8 mouse cellular contexts compared by ENCODE assay signal in genomic region chr10:75883232-75883552, GRCm38 (mm10). TPM values are rescaled to one million over a fixed set of nuclear protein-coding genes. Genes with fewer than 3 reads are reported as not detected.
DNase-seq lines count a peak whose midpoint lies in the region; ATAC-seq and TF ChIP-seq lines count a peak whose summit lies in the region.

No protein-coding gene starts in this region.

- TF ChIP-seq POLR2A in brain, embryonic 14.5 days (IDR thresholded peaks at IDR 0.05; ENCODE audit: borderline replicate concordance, extremely low read depth, insufficient read depth, insufficient read length, poor library complexity, severe bottlenecking): no peak

- no peaks in the 10 kb centered on the region for H3K9me3 ChIP-seq in forebrain, embryonic 10.5 days
- no peaks in the 10 kb centered on the region for H3K9me3 ChIP-seq in heart, embryonic 14.5 days (ENCODE audit: control insufficient read depth, low read length)
- H3K9me3 ChIP-seq in liver, embryonic 13.5 days (replicated peaks): no peaks in the 10 kb centered on the region
- H3K9me3 ChIP-seq in neural tube, embryonic 12.5 days: no peaks in the 10 kb centered on the region

- H3K9ac ChIP-seq in heart, embryonic 14.5 days (ENCODE audit: low read length): 0 out of 2 replicates have a peak overlapping the region, but pooled peaks have one; percentile 12
- no peak overlapping the region for H3K9ac ChIP-seq in liver, embryonic 13.5 days
- H3K9ac ChIP-seq in neural tube, embryonic 12.5 days: no peak overlapping the region

- H3K36me3 ChIP-seq in C2C12 (ENCODE audit: control insufficient read depth, insufficient read depth): no peaks in the 10 kb centered on the region
- no peaks in the 10 kb centered on the region for H3K36me3 ChIP-seq in forebrain, embryonic 10.5 days (replicated peaks)
- no peaks in the 10 kb centered on the region for H3K36me3 ChIP-seq in heart, embryonic 14.5 days (ENCODE audit: control insufficient read depth, insufficient read depth, low read length)
- no peaks in the 10 kb centered on the region for H3K36me3 ChIP-seq in liver, embryonic 13.5 days
- H3K36me3 ChIP-seq in neural tube, embryonic 12.5 days: no peaks in the 10 kb centered on the region

- H3K79me3 ChIP-seq in C2C12 (ENCODE audit: low read depth): no peaks in the 10 kb centered on the region

- ATAC-seq in heart, embryonic 14.5 days (ENCODE audit: insufficient number of reproducible peaks, insufficient read depth, low FRiP score, low read depth): no peak; the same call in 1 of the 2 replicates
- peak; percentile 69 for ATAC-seq in liver, embryonic 13.5 days (ENCODE audit: low read depth)
- peak; percentile 64 for ATAC-seq in neural tube, embryonic 12.5 days (ENCODE audit: low FRiP score, low read depth)

- WGBS in forebrain, embryonic 10.5 days: 1% methylated on average over 10 of the region's 10 CpGs
- WGBS in heart, embryonic 14.5 days: 1% methylated on average over 10 of the region's 10 CpGs
- 1% methylated on average over 10 of the region's 10 CpGs for WGBS in liver, embryonic 13.5 days (ENCODE audit: insufficient replicate concordance)
- WGBS in neural tube, embryonic 12.5 days: 1% methylated on average over 10 of the region's 10 CpGs

- H3K4me2 ChIP-seq in heart, embryonic 14.5 days (ENCODE audit: low read length): peak overlapping the region; percentile 33
- H3K4me2 ChIP-seq in liver, embryonic 13.5 days: peak overlapping the region; percentile 17
- H3K4me2 ChIP-seq in neural tube, embryonic 12.5 days (replicated peaks): peak overlapping the region; percentile 41

- peak; percentile 59 for TF ChIP-seq CTCF in C2C12 (IDR thresholded peaks at IDR 0.05; ENCODE audit: control insufficient read depth, insufficient read depth, insufficient read length)
- TF ChIP-seq CTCF in brain, embryonic 14.5 days (IDR thresholded peaks at IDR 0.05; ENCODE audit: borderline replicate concordance, extremely low read depth, insufficient read depth, insufficient read length): peak; percentile 54; the same call in 1 of the 2 replicates

- H3K4me3 ChIP-seq in C2C12 (ENCODE audit: insufficient read depth, poor library complexity, severe bottlenecking): no peak overlapping the region
- peak overlapping the region; percentile 33 for H3K4me3 ChIP-seq in forebrain, embryonic 10.5 days
- no peak overlapping the region; a peak in 1 of 4 replicates for H3K4me3 ChIP-seq in heart, embryonic 14.5 days (ENCODE audit: control insufficient read depth in 1 of 2, insufficient read depth in 1 of 2, low read depth in 1 of 2, low read length in 2 of 2)
- H3K4me3 ChIP-seq in liver, embryonic 13.5 days (replicated peaks): no peak overlapping the region
- H3K4me3 ChIP-seq in neural tube, embryonic 12.5 days: no peak overlapping the region

- peaks cover 32% of the 10 kb centered on the region for H3K4me1 ChIP-seq in forebrain, embryonic 10.5 days
- peaks cover 0 to 2% of the 10 kb centered on the region in 2 experiments; a peak in 1 of 4 replicates for H3K4me1 ChIP-seq in heart, embryonic 14.5 days (ENCODE audit: control insufficient read depth in 2 of 2, insufficient read depth in 2 of 2, low read length in 2 of 2)
- H3K4me1 ChIP-seq in liver, embryonic 13.5 days (replicated peaks): no peaks in the 10 kb centered on the region
- no peaks in the 10 kb centered on the region for H3K4me1 ChIP-seq in neural tube, embryonic 12.5 days

- peak overlapping the region; percentile 66 for H3K27ac ChIP-seq in forebrain, embryonic 10.5 days
- no peak overlapping the region for H3K27ac ChIP-seq in heart, embryonic 14.5 days (replicated peaks in 1 of 2; ENCODE audit: control insufficient read depth in 1 of 2, insufficient read depth in 1 of 2, low read depth in 2 of 2, low read length in 2 of 2)
- no peak overlapping the region for H3K27ac ChIP-seq in liver, embryonic 13.5 days
- no peak overlapping the region for H3K27ac ChIP-seq in neural tube, embryonic 12.5 days

- H3ac ChIP-seq in C2C12 (ENCODE audit: control insufficient read depth, insufficient read length, low read depth): no peak overlapping the region

- DNase-seq in brain, embryonic 14.5 days (ENCODE audit: low read depth): peak; percentile 89
- DNase-seq in forebrain, embryonic 10.5 days (ENCODE audit: extremely low spot score, low spot score): peak; percentile 74
- peak; percentile 91 for DNase-seq in kidney, postnatal 14 days
- peak; percentile 27 for DNase-seq in liver, embryonic 13.5 days
- peak; percentile 86 for DNase-seq in testis, postnatal 10 days (ENCODE audit: low spot score)

- H3K79me2 ChIP-seq in C2C12 (ENCODE audit: control insufficient read depth, insufficient read depth): no peaks in the 10 kb centered on the region

- H3K27me3 ChIP-seq in C2C12 (ENCODE audit: control insufficient read depth, insufficient read depth, insufficient read length): no peaks in the 10 kb centered on the region
- H3K27me3 ChIP-seq in forebrain, embryonic 10.5 days (ENCODE audit: poor library complexity, severe bottlenecking): no peaks in the 10 kb centered on the region; the same call in none of the 2 replicates
- no peaks in the 10 kb centered on the region for H3K27me3 ChIP-seq in heart, embryonic 14.5 days (ENCODE audit: control insufficient read depth, insufficient read depth, low read length)
- H3K27me3 ChIP-seq in liver, embryonic 13.5 days: peaks cover 24% of the 10 kb centered on the region
- H3K27me3 ChIP-seq in neural tube, embryonic 12.5 days (replicated peaks): no peaks in the 10 kb centered on the region

TF ChIP-seq in C2C12, 6 proteins besides CTCF, POLR2A, EP300 and RAD21:
- TF ChIP-seq FOSL1 (IDR thresholded peaks at IDR 0.05; ENCODE audit: insufficient read depth, low read length, poor library complexity, severe bottlenecking) (no peak), USF1 (IDR thresholded peaks at IDR 0.05; ENCODE audit: low read depth) (no peak), MAX (IDR thresholded peaks at IDR 0.05) (no peak), MYOD1 (IDR thresholded peaks at IDR 0.05; ENCODE audit: control insufficient read depth, insufficient read length, low read depth) (no peak), MYOG (IDR thresholded peaks at IDR 0.05; ENCODE audit: control insufficient read depth, extremely low read depth, insufficient read length) (no peak), CEBPB (IDR thresholded peaks at IDR 0.05; ENCODE audit: low read depth) (no peak)

RNA-seq across cellular contexts. Expression of gene Derl3, which starts 10.0 kb away (rescaled TPM):
- polyA plus RNA-seq in C2C12 (2012; fragmentation: generic; extraction: Trizol): 0.25 TPM
- 1.7 and 5.7 TPM in 2 replicates for polyA plus RNA-seq in brain, embryonic 14.5 days (2012; rRNA removed)
- polyA plus RNA-seq in forebrain, embryonic 10.5 days (2016; fragmentation: Nextera tagmentation; extraction: Ambion mirVana): 1.8 and 2.4 TPM in 2 replicates
- polyA plus RNA-seq in heart, embryonic 14.5 days (2014; fragmentation: Nextera tagmentation; extraction: Ambion mirVana): 1.1 and 1.7 TPM in 2 replicates
- polyA plus RNA-seq in liver, embryonic 13.5 days (2015; fragmentation: Nextera tagmentation; extraction: Ambion mirVana): 0.21 and 0.51 TPM in 2 replicates
- 2.7 TPM in 2 replicates for polyA plus RNA-seq in neural tube, embryonic 12.5 days (2016; fragmentation: Nextera tagmentation; extraction: Ambion mirVana)

RNA-seq across cellular contexts. Expression of gene Mif, which starts 23.2 kb away (rescaled TPM):
- 2,436 TPM for polyA plus RNA-seq in C2C12 (2012; fragmentation: generic; extraction: Trizol)
- 1,693 and 2,722 TPM in 2 replicates for polyA plus RNA-seq in brain, embryonic 14.5 days (2012; rRNA removed)
- polyA plus RNA-seq in forebrain, embryonic 10.5 days (2016; fragmentation: Nextera tagmentation; extraction: Ambion mirVana): 3,631 and 3,763 TPM in 2 replicates
- polyA plus RNA-seq in heart, embryonic 14.5 days (2014; fragmentation: Nextera tagmentation; extraction: Ambion mirVana): 2,486 and 2,703 TPM in 2 replicates
- polyA plus RNA-seq in liver, embryonic 13.5 days (2015; fragmentation: Nextera tagmentation; extraction: Ambion mirVana): 877 and 1,047 TPM in 2 replicates
- 1,568 and 1,704 TPM in 2 replicates for polyA plus RNA-seq in neural tube, embryonic 12.5 days (2016; fragmentation: Nextera tagmentation; extraction: Ambion mirVana)

RNA-seq across cellular contexts. Expression of gene Smarcb1, which starts 38.2 kb away (rescaled TPM):
- 133 TPM for polyA plus RNA-seq in C2C12 (2012; fragmentation: generic; extraction: Trizol)
- polyA plus RNA-seq in brain, embryonic 14.5 days (2012; rRNA removed): 129 and 165 TPM in 2 replicates
- polyA plus RNA-seq in forebrain, embryonic 10.5 days (2016; fragmentation: Nextera tagmentation; extraction: Ambion mirVana): 275 and 283 TPM in 2 replicates
- 99.1 and 103 TPM in 2 replicates for polyA plus RNA-seq in heart, embryonic 14.5 days (2014; fragmentation: Nextera tagmentation; extraction: Ambion mirVana)
- polyA plus RNA-seq in liver, embryonic 13.5 days (2015; fragmentation: Nextera tagmentation; extraction: Ambion mirVana): 85.6 and 88.1 TPM in 2 replicates
- polyA plus RNA-seq in neural tube, embryonic 12.5 days (2016; fragmentation: Nextera tagmentation; extraction: Ambion mirVana): 282 and 298 TPM in 2 replicates

RNA-seq across cellular contexts. Expression of gene Gstt2, which starts 46.0 kb away (rescaled TPM):
- polyA plus RNA-seq in C2C12 (2012; fragmentation: generic; extraction: Trizol): 0.49 TPM
- polyA plus RNA-seq in brain, embryonic 14.5 days (2012; rRNA removed): 7.7 and 9.2 TPM in 2 replicates
- polyA plus RNA-seq in forebrain, embryonic 10.5 days (2016; fragmentation: Nextera tagmentation; extraction: Ambion mirVana): 7.3 and 8.3 TPM in 2 replicates
- 12.6 and 13.5 TPM in 2 replicates for polyA plus RNA-seq in heart, embryonic 14.5 days (2014; fragmentation: Nextera tagmentation; extraction: Ambion mirVana)
- 35.3 and 39.2 TPM in 2 replicates for polyA plus RNA-seq in liver, embryonic 13.5 days (2015; fragmentation: Nextera tagmentation; extraction: Ambion mirVana)
- polyA plus RNA-seq in neural tube, embryonic 12.5 days (2016; fragmentation: Nextera tagmentation; extraction: Ambion mirVana): 8.4 and 8.9 TPM in 2 replicates

RNA-seq across cellular contexts. Expression of gene Chchd10, which starts 49.7 kb away (rescaled TPM):
- 91.1 TPM for polyA plus RNA-seq in C2C12 (2012; fragmentation: generic; extraction: Trizol)
- polyA plus RNA-seq in brain, embryonic 14.5 days (2012; rRNA removed): 28.6 and 40.4 TPM in 2 replicates
- 8.8 and 10.7 TPM in 2 replicates for polyA plus RNA-seq in forebrain, embryonic 10.5 days (2016; fragmentation: Nextera tagmentation; extraction: Ambion mirVana)
- polyA plus RNA-seq in heart, embryonic 14.5 days (2014; fragmentation: Nextera tagmentation; extraction: Ambion mirVana): 647 and 682 TPM in 2 replicates
- polyA plus RNA-seq in liver, embryonic 13.5 days (2015; fragmentation: Nextera tagmentation; extraction: Ambion mirVana): 88.0 and 110 TPM in 2 replicates
- polyA plus RNA-seq in neural tube, embryonic 12.5 days (2016; fragmentation: Nextera tagmentation; extraction: Ambion mirVana): 20.2 and 20.6 TPM in 2 replicates

Comparison
In these comparisons a context has a peak if more than half of its experiments do, and no peak if none do; other contexts are left out.
1. DNase-seq: peak in every context shown above with its lines; median percentile 91 in kidney, postnatal 14 days; 89 in brain, embryonic 14.5 days; 86 in testis, postnatal 10 days; 74 in forebrain, embryonic 10.5 days; 27 in liver, embryonic 13.5 days.